Mouse (Mus musculus): ENCODE measurements around the gene Dclk1. TPM values are rescaled to one million over a fixed set of nuclear protein-coding genes. Genes with fewer than 3 reads are reported as not detected.

Gene Dclk1
- polyA plus RNA-seq, 1 experiment, result 89.6 TPM

DNA sequence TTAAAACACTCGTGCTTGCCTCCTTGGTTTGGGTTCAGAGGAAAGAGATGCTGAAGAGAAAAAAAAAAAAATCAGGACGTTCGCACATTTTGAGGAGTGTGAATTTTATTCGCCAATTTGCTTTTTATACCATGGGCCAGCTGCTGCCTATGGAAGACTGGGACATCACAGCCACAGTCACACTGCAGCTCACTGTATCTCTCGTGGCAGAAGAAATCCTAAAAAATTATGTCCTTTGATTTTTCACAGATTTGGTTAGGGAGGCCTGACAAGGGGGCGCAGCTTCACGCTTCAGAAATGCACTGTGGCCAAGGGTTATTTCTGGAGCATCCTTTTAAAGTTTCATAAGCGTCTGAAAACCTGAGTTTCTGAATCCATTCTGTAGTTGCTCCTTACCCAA lies 73.7 kb downstream of the Dclk1 start:
- H3K4me1 ChIP-seq (ENCODE audit: control insufficient read depth, insufficient read depth, low read length), result peaks cover 2% of the 10 kb centered on the region; the same call in 1 of the 2 replicates
- no peak overlapping the region for H3K4me3 ChIP-seq (ENCODE audit: insufficient read depth, low read length)
- TF ChIP-seq POLR2A (IDR thresholded peaks at IDR 0.05; ENCODE audit: low read depth, low read length) (no peak), CTCF (IDR thresholded peaks at IDR 0.05; ENCODE audit: borderline replicate concordance, insufficient read depth, low read length) (no peak)
- H3K27ac ChIP-seq (ENCODE audit: insufficient read depth, low read length), result no peak overlapping the region

DNA sequence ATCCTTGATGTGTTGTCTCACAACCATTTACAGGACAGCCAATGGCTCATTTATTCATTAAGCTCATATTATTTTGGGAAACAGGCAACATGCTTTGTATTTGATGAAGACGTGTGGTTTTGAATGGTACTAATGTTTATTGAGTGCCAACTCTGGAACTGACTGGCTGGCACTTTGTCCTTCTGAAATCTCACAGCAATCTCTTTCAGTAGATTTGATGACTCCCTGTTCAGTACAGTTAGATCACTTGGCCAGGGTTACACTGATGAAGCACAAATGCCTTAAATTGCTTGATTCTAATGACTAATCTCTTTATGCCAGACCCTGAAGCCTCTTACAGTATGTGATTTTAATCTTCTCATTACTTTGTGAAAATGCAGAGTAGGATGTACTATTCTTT lies 75.9 kb downstream of the Dclk1 start:
- Histone ChIP-seq H3K4me3 (ENCODE audit: insufficient read depth, low read length) (no peak overlapping the region), H3K4me1 (ENCODE audit: control insufficient read depth, insufficient read depth, low read length) (peaks cover 3% of the 10 kb centered on the region; the same call in 1 of the 2 replicates), H3K27ac (ENCODE audit: insufficient read depth, low read length) (no peak overlapping the region)
- TF ChIP-seq CTCF (IDR thresholded peaks at IDR 0.05; ENCODE audit: borderline replicate concordance, insufficient read depth, low read length), result no peak
- TF ChIP-seq POLR2A (IDR thresholded peaks at IDR 0.05; ENCODE audit: low read depth, low read length), result no peak

DNA sequence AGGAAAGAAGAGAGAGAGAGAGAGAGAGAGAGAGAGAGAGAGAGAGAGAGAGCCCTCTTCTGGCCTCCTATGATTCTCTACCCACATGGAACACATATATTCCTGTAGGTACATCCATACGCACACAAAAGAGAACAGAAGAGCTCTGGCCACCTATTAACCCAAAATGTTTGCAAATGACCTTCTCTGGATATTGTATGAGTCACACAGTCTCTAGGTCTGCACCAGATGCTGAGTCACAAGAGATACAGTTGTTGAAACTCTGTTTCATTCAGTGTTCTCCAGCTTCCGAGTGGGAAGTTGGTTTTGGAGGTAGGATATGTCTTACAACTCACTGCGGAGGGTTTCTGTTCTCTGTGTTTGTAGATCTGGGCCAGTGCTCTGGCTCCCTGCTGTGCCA lies 78.4 kb downstream of the Dclk1 start:
- Histone ChIP-seq H3K4me3 (ENCODE audit: insufficient read depth, low read length) (no peak overlapping the region), H3K4me1 (ENCODE audit: control insufficient read depth, insufficient read depth, low read length) (peaks cover 3% of the 10 kb centered on the region; the same call in 1 of the 2 replicates), H3K27ac (ENCODE audit: insufficient read depth, low read length) (no peak overlapping the region)
- no peak for TF ChIP-seq CTCF (IDR thresholded peaks at IDR 0.05; ENCODE audit: borderline replicate concordance, insufficient read depth, low read length)
- no peak for TF ChIP-seq POLR2A (IDR thresholded peaks at IDR 0.05; ENCODE audit: low read depth, low read length)

DNA sequence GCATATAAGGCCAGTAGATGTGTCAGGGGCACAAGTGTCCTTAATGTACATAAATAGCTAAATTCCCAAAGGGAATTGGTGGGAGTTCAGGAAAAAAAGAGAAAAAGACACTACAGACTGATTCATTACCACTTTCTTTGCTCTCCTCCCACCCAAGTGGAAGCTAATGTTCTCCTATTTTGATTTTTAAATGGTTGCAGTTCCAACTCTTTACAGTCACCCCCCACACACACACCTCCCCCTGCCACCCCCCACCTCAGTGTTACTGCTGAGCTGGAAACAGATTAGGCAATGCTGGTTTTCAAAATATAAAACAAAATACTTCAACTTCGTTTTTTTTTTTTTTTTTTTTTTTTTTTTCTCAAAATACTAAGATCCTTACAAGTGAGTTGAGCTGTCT lies 81.9 kb downstream of the Dclk1 start:
- no peak for TF ChIP-seq CTCF (IDR thresholded peaks at IDR 0.05; ENCODE audit: borderline replicate concordance, insufficient read depth, low read length)
- TF ChIP-seq POLR2A (IDR thresholded peaks at IDR 0.05; ENCODE audit: low read depth, low read length), result no peak
- H3K27ac ChIP-seq (ENCODE audit: insufficient read depth, low read length), result no peak overlapping the region
- peaks cover 3% of the 10 kb centered on the region; the same call in 1 of the 2 replicates for H3K4me1 ChIP-seq (ENCODE audit: control insufficient read depth, insufficient read depth, low read length)
- no peak overlapping the region for H3K4me3 ChIP-seq (ENCODE audit: insufficient read depth, low read length)

DNA sequence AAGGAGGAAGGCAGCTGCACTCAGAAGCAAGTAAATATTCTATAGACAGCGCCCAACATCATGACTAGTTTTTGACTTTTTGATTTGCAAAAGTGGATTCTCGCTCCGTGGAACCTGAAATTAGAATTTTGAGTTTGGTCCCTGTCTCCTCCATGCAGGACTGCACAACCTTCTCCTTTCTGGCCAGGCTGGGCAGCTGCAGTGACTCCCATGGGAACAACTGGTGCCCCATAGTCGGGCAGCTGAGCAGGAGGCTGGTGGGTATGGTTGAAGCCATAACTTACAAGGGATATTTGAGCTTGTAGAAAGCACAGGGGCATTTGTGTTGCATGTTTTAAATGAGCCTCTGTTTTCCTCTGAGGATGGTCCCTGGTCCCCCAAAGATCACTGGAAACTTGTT lies 88.3 kb downstream of the Dclk1 start:
- H3K4me1 ChIP-seq (ENCODE audit: control insufficient read depth, insufficient read depth, low read length), result no peaks in the 10 kb centered on the region
- no peak overlapping the region for H3K27ac ChIP-seq (ENCODE audit: insufficient read depth, low read length)
- TF ChIP-seq CTCF (IDR thresholded peaks at IDR 0.05; ENCODE audit: borderline replicate concordance, insufficient read depth, low read length), result no peak
- TF ChIP-seq POLR2A (IDR thresholded peaks at IDR 0.05; ENCODE audit: low read depth, low read length), result no peak
- no peak overlapping the region for H3K4me3 ChIP-seq (ENCODE audit: insufficient read depth, low read length)

DNA sequence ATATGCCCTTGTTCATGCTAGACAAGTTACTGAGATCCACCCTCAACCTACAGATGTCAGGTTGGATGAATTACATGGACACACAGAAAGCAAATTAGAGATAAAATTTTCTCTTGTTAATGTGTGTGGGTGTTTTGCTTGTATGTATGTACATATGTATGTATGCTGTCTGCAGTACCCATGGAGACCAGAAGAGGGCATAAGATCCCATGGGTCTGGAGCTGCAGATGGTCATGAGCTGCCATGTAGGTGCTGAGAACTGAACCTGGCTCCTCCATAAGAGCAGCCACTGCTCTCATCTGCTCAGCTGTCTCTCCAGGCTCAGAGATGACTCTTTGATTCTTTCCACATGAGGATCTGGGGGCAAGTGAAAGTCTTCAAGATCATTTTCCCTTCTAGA lies 89.5 kb downstream of the Dclk1 start:
- no peak overlapping the region for H3K4me3 ChIP-seq (ENCODE audit: insufficient read depth, low read length)
- no peak overlapping the region for H3K27ac ChIP-seq (ENCODE audit: insufficient read depth, low read length)

DNA sequence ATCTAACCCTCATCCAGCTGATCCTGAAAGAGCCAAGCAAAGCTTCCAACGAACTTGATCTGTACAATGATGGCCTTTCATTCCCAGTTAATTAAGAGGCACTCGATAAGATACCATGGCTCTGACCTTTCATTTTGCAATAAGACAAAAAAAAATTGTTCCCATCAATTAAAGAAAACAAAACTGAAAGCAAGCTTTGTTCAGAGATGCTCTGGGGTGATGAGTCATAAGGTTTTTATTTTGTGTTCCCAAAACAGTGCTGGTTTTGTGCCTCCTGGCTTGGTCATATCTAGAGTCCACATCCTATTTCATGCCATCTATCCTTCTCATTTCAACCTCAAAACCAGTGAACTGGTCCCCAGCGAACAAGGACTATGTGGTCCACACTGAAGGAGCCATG lies 91.3 kb downstream of the Dclk1 start:
- H3K4me1 ChIP-seq (ENCODE audit: control insufficient read depth, insufficient read depth, low read length), result no peaks in the 10 kb centered on the region

More for the DNA sequence above, 89.5 kb downstream of the Dclk1 start:
- no peak for TF ChIP-seq CTCF (IDR thresholded peaks at IDR 0.05; ENCODE audit: borderline replicate concordance, insufficient read depth, low read length)
- no peak for TF ChIP-seq POLR2A (IDR thresholded peaks at IDR 0.05; ENCODE audit: low read depth, low read length)
- no peaks in the 10 kb centered on the region for H3K4me1 ChIP-seq (ENCODE audit: control insufficient read depth, insufficient read depth, low read length)

DNA sequence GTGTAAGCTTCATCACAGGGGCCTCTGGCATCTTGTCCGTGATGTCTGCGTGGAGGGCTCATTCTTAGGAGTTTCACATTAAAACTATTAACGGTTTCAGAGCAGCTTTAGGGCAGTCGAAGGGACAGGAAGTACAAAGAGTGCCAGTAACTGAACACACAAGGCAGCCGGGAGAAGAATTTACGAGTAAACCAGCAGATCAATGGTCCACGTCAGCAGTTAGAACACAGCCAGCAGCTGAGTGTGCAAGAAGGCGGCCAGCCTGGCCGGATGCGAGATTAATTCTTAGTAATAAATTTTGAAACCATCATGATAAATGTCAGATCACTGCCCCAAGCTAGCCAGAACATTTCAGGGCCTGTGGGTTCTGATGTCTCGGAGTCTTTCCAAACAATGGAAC lies 94.7 kb downstream of the Dclk1 start:
- no peak for TF ChIP-seq CTCF (IDR thresholded peaks at IDR 0.05; ENCODE audit: borderline replicate concordance, insufficient read depth, low read length)
- TF ChIP-seq POLR2A (IDR thresholded peaks at IDR 0.05; ENCODE audit: low read depth, low read length), result no peak
- Histone ChIP-seq H3K4me1 (ENCODE audit: control insufficient read depth, insufficient read depth, low read length) (no peaks in the 10 kb centered on the region), H3K4me3 (ENCODE audit: insufficient read depth, low read length) (no peak overlapping the region), H3K27ac (ENCODE audit: insufficient read depth, low read length) (0 out of 2 replicates have a peak overlapping the region, but pooled peaks have one; percentile 32)

More for the DNA sequence above, 91.3 kb downstream of the Dclk1 start:
- TF ChIP-seq POLR2A (IDR thresholded peaks at IDR 0.05; ENCODE audit: low read depth, low read length) (no peak), CTCF (IDR thresholded peaks at IDR 0.05; ENCODE audit: borderline replicate concordance, insufficient read depth, low read length) (no peak)
- Histone ChIP-seq H3K4me3 (ENCODE audit: insufficient read depth, low read length) (no peak overlapping the region), H3K27ac (ENCODE audit: insufficient read depth, low read length) (no peak overlapping the region)

DNA sequence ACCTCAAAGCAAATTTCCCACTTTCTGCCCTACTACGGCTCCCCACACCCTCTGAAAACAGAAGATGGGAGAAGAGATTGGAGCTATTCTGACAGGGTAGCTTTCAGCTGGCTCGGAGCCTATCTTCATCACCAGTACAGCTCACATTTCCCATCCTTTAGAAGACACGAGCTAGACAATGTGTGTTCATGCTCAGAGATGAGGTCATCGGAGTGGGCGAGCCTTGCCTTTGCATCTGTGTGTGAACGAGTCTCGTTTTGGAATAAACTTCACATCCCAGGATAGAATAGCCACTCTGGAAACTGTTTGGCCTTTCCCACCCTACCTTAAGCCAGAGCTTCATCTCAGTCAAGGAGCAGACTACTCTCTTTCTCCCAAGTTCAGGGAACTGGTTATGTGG lies 95.5 kb downstream of the Dclk1 start:
- Histone ChIP-seq H3K4me3 (ENCODE audit: insufficient read depth, low read length) (no peak overlapping the region), H3K27ac (ENCODE audit: insufficient read depth, low read length) (no peak overlapping the region), H3K4me1 (ENCODE audit: control insufficient read depth, insufficient read depth, low read length) (no peaks in the 10 kb centered on the region)
- TF ChIP-seq CTCF (IDR thresholded peaks at IDR 0.05; ENCODE audit: borderline replicate concordance, insufficient read depth, low read length) (no peak), POLR2A (IDR thresholded peaks at IDR 0.05; ENCODE audit: low read depth, low read length) (no peak)

DNA sequence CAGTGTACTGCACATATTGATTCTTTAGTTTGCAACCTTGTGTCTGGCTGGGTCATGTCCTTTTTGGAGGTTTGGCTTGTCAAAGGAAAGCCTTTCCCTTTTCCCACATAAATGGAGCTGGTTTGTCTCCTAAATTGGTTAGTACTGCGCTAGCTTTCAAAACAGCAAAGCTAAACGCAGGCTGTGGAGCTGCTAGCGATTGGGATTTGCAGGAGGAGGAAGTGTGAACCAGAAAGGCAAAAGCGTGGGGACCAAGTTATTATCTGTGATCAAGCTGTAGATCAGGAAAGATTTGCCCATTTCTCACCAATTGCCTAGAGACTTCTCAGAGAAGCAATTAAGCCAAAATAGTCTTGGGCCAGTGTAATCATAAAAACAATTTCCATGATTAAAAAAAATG lies 100.3 kb downstream of the Dclk1 start:
- TF ChIP-seq POLR2A (IDR thresholded peaks at IDR 0.05; ENCODE audit: low read depth, low read length), result no peak
- no peak for TF ChIP-seq CTCF (IDR thresholded peaks at IDR 0.05; ENCODE audit: borderline replicate concordance, insufficient read depth, low read length)
- no peak overlapping the region for H3K4me3 ChIP-seq (ENCODE audit: insufficient read depth, low read length)
- no peaks in the 10 kb centered on the region for H3K4me1 ChIP-seq (ENCODE audit: control insufficient read depth, insufficient read depth, low read length)
- H3K27ac ChIP-seq (ENCODE audit: insufficient read depth, low read length), result no peak overlapping the region
